Mouse (Mus musculus): ENCODE measurements around the gene Ipo8. TPM values are rescaled to one million over a fixed set of nuclear protein-coding genes. Genes with fewer than 3 reads are reported as not detected.

Ipo8 gene
- 31.4 and 35.0 TPM in 2 replicates for total RNA-seq (2015)
- 39.9 and 49.8 TPM in 2 replicates for total RNA-seq (2017)

- peak; percentile 96 for ATAC-seq (replicated peaks; ENCODE audit: poor library complexity)
These were observed at the start of gene Ipo8 for GRCm38 (mm10) chr6:148830748-148831727. Gene Ipo8 (minus strand): TSS chr6:148831467.

GRCm38 (mm10) chr6:148873911-148874310 is 42.6 kb upstream of the Ipo8 start:
- ATAC-seq (replicated peaks; ENCODE audit: poor library complexity), result no peak

GRCm38 (mm10) chr6:148845629-148846028 is 14.4 kb upstream of the Ipo8 start:
- no peak for ATAC-seq (replicated peaks; ENCODE audit: poor library complexity)

- no peak for ATAC-seq (replicated peaks; ENCODE audit: poor library complexity)
These were observed 10.5 kb upstream of the Ipo8 start for GRCm38 (mm10) chr6:148841760-148842159.

- no peak for ATAC-seq (replicated peaks; ENCODE audit: poor library complexity)
These were observed 7.2 kb upstream of the Ipo8 start for GRCm38 (mm10) chr6:148838460-148838859.

GRCm38 (mm10) chr6:148831728-148832121 is 458 bp upstream of the Ipo8 start:
- peak; percentile 17; the same call in 1 of the 2 replicates for ATAC-seq (replicated peaks; ENCODE audit: poor library complexity)

- no peak for ATAC-seq (replicated peaks; ENCODE audit: poor library complexity)
These were observed 916 bp downstream of the Ipo8 start for GRCm38 (mm10) chr6:148830355-148830747.

GRCm38 (mm10) chr6:148826119-148826518 is 5.1 kb downstream of the Ipo8 start:
- ATAC-seq (replicated peaks; ENCODE audit: poor library complexity), result no peak

- ATAC-seq (replicated peaks; ENCODE audit: poor library complexity), result no peak
These were observed 12.5 kb downstream of the Ipo8 start for GRCm38 (mm10) chr6:148818624-148819343.

- no peak for ATAC-seq (replicated peaks; ENCODE audit: poor library complexity)
These were observed 14.5 kb downstream of the Ipo8 start for GRCm38 (mm10) chr6:148816751-148817150.

GRCm38 (mm10) chr6:148811117-148811516 is 20.1 kb downstream of the Ipo8 start:
- ATAC-seq (replicated peaks; ENCODE audit: poor library complexity), result no peak

- no peak for ATAC-seq (replicated peaks; ENCODE audit: poor library complexity)
These were observed 31.5 kb downstream of the Ipo8 start for GRCm38 (mm10) chr6:148799773-148800172.

GRCm38 (mm10) chr6:148795145-148795544 is 36.1 kb downstream of the Ipo8 start:
- no peak for ATAC-seq (replicated peaks; ENCODE audit: poor library complexity)

GRCm38 (mm10) chr6:148789010-148789673 is 42.1 kb downstream of the Ipo8 start:
- no peak for ATAC-seq (replicated peaks; ENCODE audit: poor library complexity)

- no peak for ATAC-seq (replicated peaks; ENCODE audit: poor library complexity)
These were observed 45.1 kb downstream of the Ipo8 start for GRCm38 (mm10) chr6:148786186-148786585.

GRCm38 (mm10) chr6:148784418-148784817 is 46.8 kb downstream of the Ipo8 start:
- no peak for ATAC-seq (replicated peaks; ENCODE audit: poor library complexity)

GRCm38 (mm10) chr6:148776236-148776635 is 55.0 kb downstream of the Ipo8 start:
- no peak for ATAC-seq (replicated peaks; ENCODE audit: poor library complexity)

GRCm38 (mm10) chr6:148771423-148771822 is 59.8 kb downstream of the Ipo8 start:
- no peak for ATAC-seq (replicated peaks; ENCODE audit: poor library complexity)

- ATAC-seq (replicated peaks; ENCODE audit: poor library complexity), result no peak
These were observed 62.8 kb downstream of the Ipo8 start for GRCm38 (mm10) chr6:148768419-148768818.

- ATAC-seq (replicated peaks; ENCODE audit: poor library complexity), result no peak
These were observed 64.0 kb downstream of the Ipo8 start for GRCm38 (mm10) chr6:148767228-148767627.

Data from megakaryocyte progenitor cell, adult 5-6 weeks (primary cell).